9 mouse cellular contexts compared by ENCODE assay signal in genomic region chr8:125870821-125871321, GRCm38 (mm10). TPM values are rescaled to one million over a fixed set of nuclear protein-coding genes. Genes with fewer than 3 reads are reported as not detected.
DNase-seq lines count a peak whose midpoint lies in the region; ATAC-seq and TF ChIP-seq lines count a peak whose summit lies in the region.
"Had no signal": no experiment of that assay in that cellular context is flagged by ENCODE, and none has a peak within 500 bp of the region (broad histone marks: within the 10 kb centered on the region; RNA-seq: fewer than 3 reads in every experiment).

No protein-coding gene starts in this region.

- peak; percentile 77 for ATAC-seq in cerebellum, adult (ENCODE audit: insufficient number of reproducible peaks, low FRiP score, low TSS enrichment)
- peak; percentile 84 for ATAC-seq in forebrain, embryonic 14.5 days
- ATAC-seq in heart, postnatal 0 days (ENCODE audit: insufficient read depth, low read depth) = peak; percentile 72
- 0 out of 2 replicates have a peak, but pooled peaks have one; percentile 34 for ATAC-seq in liver, embryonic 16.5 days (ENCODE audit: low read depth)
- ATAC-seq in neural tube, embryonic 15.5 days (ENCODE audit: low FRiP score) = peak; percentile 82

- TF ChIP-seq RAD21 in MEL (IDR thresholded peaks at IDR 0.05; ENCODE audit: low read depth, low read length) = peak; percentile 85

- H3K9me3 ChIP-seq in MEL (replicated peaks; ENCODE audit: insufficient read depth, low read length) = no peaks in the 10 kb centered on the region
- no peaks in the 10 kb centered on the region for H3K9me3 ChIP-seq in forebrain, embryonic 14.5 days (replicated peaks; ENCODE audit: control insufficient read depth, low read length)
- no peaks in the 10 kb centered on the region for H3K9me3 ChIP-seq in heart, postnatal 0 days (replicated peaks; ENCODE audit: control insufficient read depth, low read length)
- H3K9me3 ChIP-seq in liver, embryonic 16.5 days (replicated peaks; ENCODE audit: control insufficient read depth, low read length) = no peaks in the 10 kb centered on the region
- no peaks in the 10 kb centered on the region for H3K9me3 ChIP-seq in neural tube, embryonic 15.5 days (replicated peaks)
- H3K9me3 ChIP-seq: limb, embryonic 15.5 days had no signal

- no peak for TF ChIP-seq EP300 in MEL (IDR thresholded peaks at IDR 0.05; ENCODE audit: low read depth in 1 of 2, low read length in 2 of 2)
- no peak for TF ChIP-seq EP300 in heart, postnatal 0 days (IDR thresholded peaks at IDR 0.05; ENCODE audit: low read depth)

- WGBS in forebrain, embryonic 14.5 days = 5% methylated on average over 7 of the region's 7 CpGs
- 1% methylated on average over 7 of the region's 7 CpGs for WGBS in heart, postnatal 0 days
- WGBS in liver, embryonic 16.5 days (ENCODE audit: insufficient replicate concordance) = 0% methylated on average over 7 of the region's 7 CpGs
- under 1% methylated on average over 7 of the region's 7 CpGs for WGBS in neural tube, embryonic 15.5 days

- peak; percentile 56 for DNase-seq in MEL (ENCODE audit: low read depth, low spot score)
- DNase-seq in forebrain, embryonic 14.5 days (ENCODE audit: low spot score) = peak; percentile 87
- DNase-seq in heart, postnatal 0 days (ENCODE audit: low spot score) = peak; percentile 88
- DNase-seq in kidney, postnatal 36 days = peak; percentile 42 to 79
- DNase-seq in thymus, postnatal 10 days (ENCODE audit: low spot score in 2 of 2) = peak; percentile 3 to 27

- H3K27me3 ChIP-seq in MEL (ENCODE audit: control insufficient read depth in 1 of 2, insufficient read depth in 2 of 2, low read length in 2 of 2) = no peaks in the 10 kb centered on the region
- H3K27me3 ChIP-seq in forebrain, embryonic 14.5 days (replicated peaks; ENCODE audit: control insufficient read depth, insufficient read depth, low read length) = no peaks in the 10 kb centered on the region
- 0 out of 2 replicates have a peak, but pooled peaks cover 4% of the 10 kb centered on the region for H3K27me3 ChIP-seq in heart, postnatal 0 days (ENCODE audit: control insufficient read depth, insufficient read depth, low read length)
- H3K27me3 ChIP-seq in liver, embryonic 16.5 days (ENCODE audit: control insufficient read depth, insufficient read depth, low read depth, low read length) = no peaks in the 10 kb centered on the region
- peaks cover 2% of the 10 kb centered on the region; the same call in 1 of the 2 replicates for H3K27me3 ChIP-seq in neural tube, embryonic 15.5 days (replicated peaks)

- no peaks in the 10 kb centered on the region for H3K79me2 ChIP-seq in MEL (ENCODE audit: control insufficient read depth, insufficient read depth, low read length, poor library complexity)

- H3K9ac ChIP-seq in MEL (ENCODE audit: control insufficient read depth, low read depth, low read length, poor library complexity, severe bottlenecking) = no peak overlapping the region
- peak overlapping the region; percentile 54 for H3K9ac ChIP-seq in forebrain, embryonic 14.5 days (ENCODE audit: low read length)
- no peak overlapping the region for H3K9ac ChIP-seq in heart, postnatal 0 days (replicated peaks; ENCODE audit: low read depth, low read length)
- H3K9ac ChIP-seq in liver, embryonic 16.5 days (ENCODE audit: low read depth, low read length) = no peak overlapping the region
- H3K9ac ChIP-seq in neural tube, embryonic 15.5 days (replicated peaks) = no peak overlapping the region
- H3K9ac ChIP-seq: limb, embryonic 15.5 days had no signal

- H3K27ac ChIP-seq in MEL (ENCODE audit: control insufficient read depth, low read depth, low read length) = no peak overlapping the region
- H3K27ac ChIP-seq in forebrain, embryonic 14.5 days (ENCODE audit: low read depth, low read length) = 0 out of 2 replicates have a peak overlapping the region, but pooled peaks have one; percentile 9
- H3K27ac ChIP-seq in heart, postnatal 0 days (ENCODE audit: low read depth) = no peak overlapping the region
- no peak overlapping the region for H3K27ac ChIP-seq in liver, embryonic 16.5 days (ENCODE audit: low read length)
- no peak overlapping the region for H3K27ac ChIP-seq in neural tube, embryonic 15.5 days (replicated peaks)
- H3K27ac ChIP-seq: limb, embryonic 15.5 days had no signal

- peak overlapping the region; percentile 22 to 23; a peak in 2 of 4 replicates for H3K4me3 ChIP-seq in MEL (ENCODE audit: control insufficient read depth in 1 of 2, insufficient read depth in 1 of 2, low read depth in 2 of 2, low read length in 2 of 2)
- no peak overlapping the region for H3K4me3 ChIP-seq in forebrain, embryonic 14.5 days (ENCODE audit: low read depth, low read length)
- no peak overlapping the region for H3K4me3 ChIP-seq in heart, postnatal 0 days (ENCODE audit: low read depth, low read length)
- H3K4me3 ChIP-seq in liver, embryonic 16.5 days (ENCODE audit: low read depth, low read length) = no peak overlapping the region
- H3K4me3 ChIP-seq in neural tube, embryonic 15.5 days (replicated peaks) = no peak overlapping the region
- H3K4me3 ChIP-seq: limb, embryonic 15.5 days had no signal

- peak; percentile 77 to 82 (median 80) for TF ChIP-seq CTCF in MEL (IDR thresholded peaks at IDR 0.05 in 2 of 3, conservative IDR thresholded peaks at IDR 0.05 in 1 of 3; ENCODE audit: control insufficient read depth in 1 of 3, insufficient read depth in 1 of 3, low read depth in 2 of 3, low read length in 3 of 3, poor library complexity in 1 of 3, severe bottlenecking in 1 of 3)
- TF ChIP-seq CTCF in heart, postnatal 0 days (IDR thresholded peaks at IDR 0.05; ENCODE audit: low read depth) = peak; percentile 89

- H3K4me1 ChIP-seq in MEL (ENCODE audit: control insufficient read depth in 1 of 2, insufficient read depth in 2 of 2, low read length in 2 of 2) = peaks cover 0 to 12% of the 10 kb centered on the region in 2 experiments; a peak in 2 of 4 replicates
- H3K4me1 ChIP-seq in forebrain, embryonic 14.5 days (ENCODE audit: control insufficient read depth, insufficient read depth, low read length) = 0 out of 2 replicates have a peak, but pooled peaks cover 2% of the 10 kb centered on the region
- H3K4me1 ChIP-seq in heart, postnatal 0 days (ENCODE audit: control insufficient read depth, insufficient read depth) = peaks cover 10% of the 10 kb centered on the region
- peaks cover 2% of the 10 kb centered on the region; the same call in 1 of the 2 replicates for H3K4me1 ChIP-seq in liver, embryonic 16.5 days (ENCODE audit: control insufficient read depth, low read depth, low read length)
- H3K4me1 ChIP-seq in neural tube, embryonic 15.5 days = peaks cover 7% of the 10 kb centered on the region

- no peak for TF ChIP-seq POLR2A in MEL (IDR thresholded peaks at IDR 0.05; ENCODE audit: control insufficient read depth in 1 of 2, insufficient read depth in 1 of 2, low read depth in 1 of 2, low read length in 2 of 2, poor library complexity in 1 of 2)

- peak overlapping the region; percentile 6; the same call in 1 of the 2 replicates for H3K4me2 ChIP-seq in forebrain, embryonic 14.5 days (ENCODE audit: low read length)
- 0 out of 2 replicates have a peak overlapping the region, but pooled peaks have one; percentile 16 for H3K4me2 ChIP-seq in heart, postnatal 0 days (ENCODE audit: low read depth, low read length)
- no peak overlapping the region for H3K4me2 ChIP-seq in liver, embryonic 16.5 days (ENCODE audit: low read depth, low read length)
- no peak overlapping the region for H3K4me2 ChIP-seq in neural tube, embryonic 15.5 days
- H3K4me2 ChIP-seq: limb, embryonic 15.5 days had no signal

- peaks cover 0 to 2% of the 10 kb centered on the region in 2 experiments; a peak in 1 of 4 replicates for H3K36me3 ChIP-seq in MEL (ENCODE audit: control insufficient read depth in 1 of 2, insufficient read depth in 2 of 2, low read length in 2 of 2)
- peaks cover 5% of the 10 kb centered on the region; the same call in 1 of the 2 replicates for H3K36me3 ChIP-seq in forebrain, embryonic 14.5 days (ENCODE audit: control insufficient read depth, insufficient read depth, low read length)
- H3K36me3 ChIP-seq in heart, postnatal 0 days (replicated peaks; ENCODE audit: control insufficient read depth, insufficient read depth, low read length) = no peaks in the 10 kb centered on the region
- no peaks in the 10 kb centered on the region for H3K36me3 ChIP-seq in liver, embryonic 16.5 days (ENCODE audit: control insufficient read depth, insufficient read depth)
- 0 out of 2 replicates have a peak, but pooled peaks cover 6% of the 10 kb centered on the region for H3K36me3 ChIP-seq in neural tube, embryonic 15.5 days
- H3K36me3 ChIP-seq: limb, embryonic 15.5 days had no signal

TF ChIP-seq in MEL, 35 proteins besides CTCF, POLR2A, EP300 and RAD21 (continues in another document):
- no peak for TF ChIP-seq MXI1 (IDR thresholded peaks at IDR 0.05; ENCODE audit: low read depth, low read length)
- TF ChIP-seq MAZ (IDR thresholded peaks at IDR 0.05; ENCODE audit: low read depth, low read length) = no peak
- TF ChIP-seq MYB (IDR thresholded peaks at IDR 0.05; ENCODE audit: low read depth, low read length) = no peak
- TF ChIP-seq TBP (IDR thresholded peaks at IDR 0.05; ENCODE audit: low read depth, low read length) = 0 out of 2 replicates have a peak, but pooled peaks have one; percentile 15
- TF ChIP-seq ZC3H11A (IDR thresholded peaks at IDR 0.05; ENCODE audit: low read depth, low read length) = peak; percentile 73
- TF ChIP-seq SMC3 (IDR thresholded peaks at IDR 0.05; ENCODE audit: low read depth, low read length) = peak; percentile 73

RNA-seq across cellular contexts. Expression of gene Pcnx2, which starts 27.2 kb away (rescaled TPM):
- not detected in 2 replicates for total RNA-seq in MEL (2012; rRNA removed)
- polyA plus RNA-seq in MEL (2012; ENCODE audit: insufficient read depth in 1 of 2, insufficient read length in 2 of 2, low read depth in 1 of 2, low replicate concordance in 2 of 2, missing spikeins in 1 of 2) = under 1 TPM in 1 of 2 experiments, not detected in 1; 0.04 TPM
- polyA plus RNA-seq in forebrain, embryonic 14.5 days (2014; fragmentation: Nextera tagmentation; extraction: Ambion mirVana) = 2.6 and 3.5 TPM in 2 replicates
- total RNA-seq in heart, postnatal 0 days (2014; rRNA removed; ENCODE audit: low replicate concordance) = 0.04 and 0.12 TPM in 2 replicates
- polyA plus RNA-seq in heart, postnatal 0 days (2015; fragmentation: Nextera tagmentation; extraction: Ambion mirVana) = 0.16 and 0.22 TPM in 2 replicates
- polyA plus RNA-seq in liver, embryonic 16.5 days (2015; fragmentation: Nextera tagmentation; extraction: Ambion mirVana) = 0.06 and 0.07 TPM in 2 replicates
- polyA plus RNA-seq in neural tube, embryonic 15.5 days (2015; fragmentation: Nextera tagmentation; extraction: Ambion mirVana) = 3.6 and 4.8 TPM in 2 replicates

RNA-seq across cellular contexts. Expression of gene Map3k21, which starts 39.4 kb away (rescaled TPM):
- not detected in 2 replicates for total RNA-seq in MEL (2012; rRNA removed)
- polyA plus RNA-seq in MEL (2012; ENCODE audit: insufficient read depth in 1 of 2, insufficient read length in 2 of 2, low read depth in 1 of 2, low replicate concordance in 2 of 2, missing spikeins in 1 of 2) = not detected
- polyA plus RNA-seq in forebrain, embryonic 14.5 days (2014; fragmentation: Nextera tagmentation; extraction: Ambion mirVana) = 0.17 and 0.35 TPM in 2 replicates
- total RNA-seq in heart, postnatal 0 days (2014; rRNA removed; ENCODE audit: low replicate concordance) = 0.34 and 1.2 TPM in 2 replicates
- polyA plus RNA-seq in heart, postnatal 0 days (2015; fragmentation: Nextera tagmentation; extraction: Ambion mirVana) = 0.07 and 0.14 TPM in 2 replicates
- 0.08 and 0.21 TPM in 2 replicates for polyA plus RNA-seq in liver, embryonic 16.5 days (2015; fragmentation: Nextera tagmentation; extraction: Ambion mirVana)
- polyA plus RNA-seq in neural tube, embryonic 15.5 days (2015; fragmentation: Nextera tagmentation; extraction: Ambion mirVana) = 0.59 and 0.86 TPM in 2 replicates

Comparison
In these comparisons a context has a peak if more than half of its experiments do, and no peak if none do; other contexts are left out.
1. DNase-seq: peak in every context shown above with its lines; median percentile 88 in heart, postnatal 0 days; 87 in forebrain, embryonic 14.5 days; 60 in kidney, postnatal 36 days; 56 in MEL; 15 in thymus, postnatal 10 days.
2. H3K4me3 ChIP-seq: peak in MEL (2 of 2); none in forebrain, embryonic 14.5 days (single experiment), heart, postnatal 0 days (single experiment), liver, embryonic 16.5 days (single experiment) and neural tube, embryonic 15.5 days (single experiment).
3. ATAC-seq: peak in every context shown above with its lines; median percentile 84 in forebrain, embryonic 14.5 days; 82 in neural tube, embryonic 15.5 days; 77 in cerebellum, adult; 72 in heart, postnatal 0 days; 34 in liver, embryonic 16.5 days.
4. H3K4me2 ChIP-seq: peak in forebrain, embryonic 14.5 days (single experiment) and heart, postnatal 0 days (single experiment); none in liver, embryonic 16.5 days (single experiment) and neural tube, embryonic 15.5 days (single experiment).